Mouse (Mus musculus) neural tube, embryonic 11.5 days (tissue): ENCODE results near the gene Nectin4. TPM values are rescaled to one million over a fixed set of nuclear protein-coding genes. Genes with fewer than 3 reads are reported as not detected.

Experiments used
- ATAC-seq: fragments of 200-750 bp; cut with Nextera tagmentation; 2 replicates; pipeline ENCODE4 v1.8.0; 2017; ENCODE audit warnings: moderate number of reproducible peaks, mild to moderate bottlenecking, moderate TSS enrichment, moderate library complexity; ENCODE audit not compliant: insufficient read depth, low FRiP score, low TSS enrichment
- DNase-seq: peaks from one replicate; pipeline ENCODE4 v3.0.0-alpha.2; 2015; ENCODE audit warnings: low spot score
- H3K27ac ChIP-seq: fragments of 300-500 bp; sonication (generic); 2 replicates; pipeline ENCODE4 v1.5.1; 2014; ENCODE audit warnings: low read depth, mild to moderate bottlenecking, low read length
- H3K27me3 ChIP-seq: fragments of 300-500 bp; sonication (generic); 2 replicates; pipeline ENCODE4 v1.6.1; 2014; ENCODE audit warnings: mild to moderate bottlenecking, low read length, mixed read lengths; ENCODE audit not compliant: control insufficient read depth, insufficient read depth
- H3K36me3 ChIP-seq: fragments of 300-500 bp; sonication (generic); 2 replicates; pipeline ENCODE4 v1.6.1; 2014; ENCODE audit warnings: mild to moderate bottlenecking, low read length, moderate library complexity, mixed read lengths; ENCODE audit not compliant: control insufficient read depth, insufficient read depth
- H3K4me1 ChIP-seq: fragments of 300-500 bp; sonication (generic); 2 replicates; pipeline ENCODE4 v1.6.1; 2014; ENCODE audit warnings: low read length, mixed read lengths; ENCODE audit not compliant: control insufficient read depth, insufficient read depth
- H3K4me2 ChIP-seq: fragments of 300-500 bp; sonication (generic); 2 replicates; pipeline ENCODE4 v1.6.1; 2014; ENCODE audit warnings: low read depth, mild to moderate bottlenecking, moderate library complexity
- H3K4me3 ChIP-seq: fragments of 300-500 bp; sonication (generic); 2 replicates; pipeline ENCODE4 v1.5.1; 2014; ENCODE audit warnings: low read depth, low read length
- H3K9ac ChIP-seq: fragments of 300-500 bp; sonication (generic); 2 replicates; pipeline ENCODE4 v1.6.1; 2014; ENCODE audit warnings: mild to moderate bottlenecking, low read length
- H3K9me3 ChIP-seq: fragments of 300-500 bp; sonication (generic); 2 replicates; pipeline ENCODE4 v1.6.1; 2016; ENCODE audit warnings: low read length; ENCODE audit not compliant: control insufficient read depth
- WGBS: fragments of 180-500 bp; shearing (Covaris S2); extraction: QIAGEN DNeasy Blood & Tissue Kit; methylation state at CpG from one replicate; pipeline ENCODE4 v1.1.7; 2014; 5-methylcytosine and 5-hydroxymethylcytosine counted together
- polyA plus RNA-seq: library from polyadenylated mRNA; unstranded; fragments of >200 nt; fragmentation: Nextera tagmentation; extraction: Ambion mirVana; gene quantifications from 2 replicates; pipeline ENCODE4 v1.2.1, GENCODE M21; 2014

The Nectin4 gene
- polyA plus RNA-seq, 1 experiment from 2014 or later = 1.7 TPM

- H3K4me2 ChIP-seq = peak overlapping the region; percentile 83
- peaks cover 10% of the 10 kb centered on the region for H3K4me1 ChIP-seq
- 0% methylated on average over 29 of the region's 61 CpGs for WGBS
- peak overlapping the region; percentile 92 for H3K9ac ChIP-seq
- peak; percentile 89 for ATAC-seq
- no peaks in the 10 kb centered on the region for H3K27me3 ChIP-seq
- peak overlapping the region; percentile 75 for H3K4me3 ChIP-seq
- no peaks in the 10 kb centered on the region for H3K9me3 ChIP-seq
- peak overlapping the region; percentile 96 for H3K27ac ChIP-seq
- peak; percentile 91 for DNase-seq
- H3K36me3 ChIP-seq = no peaks in the 10 kb centered on the region
Measured at GRCm38 (mm10) chr1:171329433-171330215, 40.3 kb upstream of the Nectin4 start.

GRCm38 (mm10) chr1:171330216-171330560, 39.7 kb upstream of the Nectin4 start:
- DNase-seq = no peak
- ATAC-seq = no peak

GRCm38 (mm10) chr1:171342262-171343207, 27.4 kb upstream of the Nectin4 start:
- DNase-seq (no peak), ATAC-seq (no peak)
- no peak overlapping the region for H3K27ac ChIP-seq
- no peaks in the 10 kb centered on the region for H3K27me3 ChIP-seq
- no peak overlapping the region for H3K9ac ChIP-seq
- H3K4me1 ChIP-seq = peaks cover 6% of the 10 kb centered on the region; the same call in 1 of the 2 replicates
- H3K4me2 ChIP-seq = no peak overlapping the region
- no peak overlapping the region for H3K4me3 ChIP-seq
- H3K9me3 ChIP-seq = no peaks in the 10 kb centered on the region
- 93% methylated on average over 16 of the region's 16 CpGs for WGBS
- peaks cover 14% of the 10 kb centered on the region for H3K36me3 ChIP-seq

More at GRCm38 (mm10) chr1:171330216-171330560, 39.7 kb upstream of the Nectin4 start:
- WGBS = 0% methylated on average over 4 of the region's 4 CpGs
- H3K27ac ChIP-seq = peak overlapping the region; percentile 96
- H3K27me3 ChIP-seq = no peaks in the 10 kb centered on the region
- H3K4me2 ChIP-seq = peak overlapping the region; percentile 83
- H3K4me1 ChIP-seq = peaks cover 10% of the 10 kb centered on the region
- no peaks in the 10 kb centered on the region for H3K36me3 ChIP-seq
- peak overlapping the region; percentile 92 for H3K9ac ChIP-seq
- peak overlapping the region; percentile 75 for H3K4me3 ChIP-seq
- no peaks in the 10 kb centered on the region for H3K9me3 ChIP-seq

- WGBS = 83% methylated on average over 8 of the region's 9 CpGs
- Histone ChIP-seq H3K4me1 (peaks cover 6% of the 10 kb centered on the region; the same call in 1 of the 2 replicates), H3K9me3 (no peaks in the 10 kb centered on the region), H3K4me2 (no peak overlapping the region), H3K4me3 (no peak overlapping the region), H3K36me3 (peaks cover 4% of the 10 kb centered on the region; the same call in 1 of the 2 replicates), H3K9ac (no peak overlapping the region), H3K27me3 (no peaks in the 10 kb centered on the region), H3K27ac (no peak overlapping the region)
- no peak for DNase-seq
- no peak for ATAC-seq
Measured at GRCm38 (mm10) chr1:171343922-171344677, 25.8 kb upstream of the Nectin4 start.

GRCm38 (mm10) chr1:171344715-171345114, 25.2 kb upstream of the Nectin4 start:
- no peak for DNase-seq

GRCm38 (mm10) chr1:171345225-171346094, 24.4 kb upstream of the Nectin4 start, which contains the start of the genes Nit1 and Pfdn2:
Gene Nit1 (minus strand): TSS chr1:171345646.
Gene Pfdn2 (plus strand): TSS chr1:171345670.
- no peak within 1 kb of the TSS for H3K27ac ChIP-seq
- peak within 1 kb of the TSS; percentile 73 for H3K4me3 ChIP-seq
- no peaks in the 10 kb centered on the region for H3K27me3 ChIP-seq
- no peaks in the 10 kb centered on the region for H3K9me3 ChIP-seq
- peak within 1 kb of the TSS; percentile 76 for H3K9ac ChIP-seq
- peak; percentile 89 for ATAC-seq
- WGBS = 2% methylated on average over 52 of the region's 53 CpGs
- H3K36me3 ChIP-seq = peaks cover 3% of the 10 kb centered on the region; the same call in 1 of the 2 replicates
- peaks cover 6% of the 10 kb centered on the region; the same call in 1 of the 2 replicates for H3K4me1 ChIP-seq
- DNase-seq = peak; percentile 95
- H3K4me2 ChIP-seq = peak within 1 kb of the TSS; percentile 79

More at GRCm38 (mm10) chr1:171344715-171345114, 25.2 kb upstream of the Nectin4 start:
- Histone ChIP-seq H3K36me3 (peaks cover 3% of the 10 kb centered on the region; the same call in 1 of the 2 replicates), H3K27me3 (no peaks in the 10 kb centered on the region), H3K9ac (no peak overlapping the region; the same call in 1 of the 2 replicates), H3K4me1 (peaks cover 6% of the 10 kb centered on the region; the same call in 1 of the 2 replicates), H3K27ac (no peak overlapping the region), H3K9me3 (no peaks in the 10 kb centered on the region), H3K4me3 (peak overlapping the region; percentile 73), H3K4me2 (peak overlapping the region; percentile 79)
- WGBS = 80% methylated on average over 9 of the region's 9 CpGs
- ATAC-seq = 0 out of 2 replicates have a peak, but pooled peaks have one; percentile 11

- 3% methylated on average over 14 of the region's 14 CpGs for whole genome bisulfite sequencing
- Histone ChIP-seq H3K4me2 (peak overlapping the region; percentile 79), H3K4me3 (peak overlapping the region; percentile 73), H3K9me3 (no peaks in the 10 kb centered on the region), H3K27ac (no peak overlapping the region), H3K27me3 (no peaks in the 10 kb centered on the region), H3K9ac (peak overlapping the region; percentile 76), H3K36me3 (peaks cover 3% of the 10 kb centered on the region; the same call in 1 of the 2 replicates), H3K4me1 (peaks cover 6% of the 10 kb centered on the region; the same call in 1 of the 2 replicates)
- DNase-seq (no peak), ATAC-seq (0 out of 2 replicates have a peak, but pooled peaks have one; percentile 2)
Measured at GRCm38 (mm10) chr1:171346095-171346450, 23.8 kb upstream of the Nectin4 start.
